ENCODE assay signal across 24 mouse cellular contexts in genomic region chr7:31086175-31086755, GRCm38 (mm10). TPM values are rescaled to one million over a fixed set of nuclear protein-coding genes. Genes with fewer than 3 reads are reported as not detected.
DNase-seq lines count a peak whose midpoint lies in the region; TF ChIP-seq lines count a peak whose summit lies in the region.
"Had no signal": no experiment of that assay in that cellular context is flagged by ENCODE, and none has a peak within 500 bp of the region (broad histone marks: within the 10 kb centered on the region; RNA-seq: fewer than 3 reads in every experiment).

No protein-coding gene starts in this region.

- no peaks in the 10 kb centered on the region for H3K36me3 ChIP-seq in embryonic facial prominence, embryonic 10.5 days (replicated peaks)
- H3K36me3 ChIP-seq: heart, embryonic 12.5 days; liver, embryonic 12.5 days; midbrain, embryonic 13.5 days had no signal

- no peak for TF ChIP-seq CTCF in layer of hippocampus, adult 2 months (conservative IDR thresholded peaks at IDR 0.05)
- TF ChIP-seq CTCF in olfactory bulb, adult 2 months (IDR thresholded peaks at IDR 0.05; ENCODE audit: insufficient read depth, low read depth, low read length): no peak

- H3K27ac ChIP-seq in layer of hippocampus, adult 2 months: peak overlapping the region; percentile 90
- peak overlapping the region; percentile 36 for H3K27ac ChIP-seq in embryonic facial prominence, embryonic 10.5 days (replicated peaks)
- peak overlapping the region; percentile 53 for H3K27ac ChIP-seq in olfactory bulb, adult 2 months (ENCODE audit: insufficient read depth, low read depth, low read length)
- H3K27ac ChIP-seq: midbrain, embryonic 13.5 days had no signal

- no peaks in the 10 kb centered on the region for H3K27me3 ChIP-seq in embryonic facial prominence, embryonic 10.5 days (replicated peaks; ENCODE audit: low read depth, poor library complexity, severe bottlenecking)
- H3K27me3 ChIP-seq: heart, embryonic 12.5 days; liver, embryonic 12.5 days; midbrain, embryonic 13.5 days; Patski had no signal

- no peaks in the 10 kb centered on the region for H3K9me3 ChIP-seq in embryonic facial prominence, embryonic 10.5 days
- H3K9me3 ChIP-seq: heart, embryonic 12.5 days; liver, embryonic 12.5 days had no signal

- no peak overlapping the region for H3K4me3 ChIP-seq in layer of hippocampus, adult 2 months
- no peak overlapping the region for H3K4me3 ChIP-seq in embryonic facial prominence, embryonic 10.5 days
- H3K4me3 ChIP-seq in olfactory bulb, adult 2 months (ENCODE audit: insufficient read depth, low read depth, low read length): no peak overlapping the region
- H3K4me3 ChIP-seq: heart, embryonic 12.5 days; liver, embryonic 12.5 days; midbrain, embryonic 13.5 days; myocyte had no signal

- no peak for DNase-seq in layer of hippocampus, adult 2 months (ENCODE audit: low spot score in 2 of 2)
- DNase-seq in layer of hippocampus, adult 18-20 months (ENCODE audit: low spot score in 2 of 2): no peak
- no peak for DNase-seq in embryonic facial prominence, embryonic 10.5 days (ENCODE audit: low spot score)
- DNase-seq in induced T-regulatory cell, adult 2 months (ENCODE audit: low read depth): peak; percentile 53
- DNase-seq in lung, postnatal 14 days: no peak
- no peak for DNase-seq in urinary bladder, postnatal 14 days (ENCODE audit: low spot score)
- no peak for DNase-seq in gastrocnemius, postnatal 4 days (ENCODE audit: low spot score in 2 of 2)
- DNase-seq: adrenal gland, postnatal 14 days; cerebellum, postnatal 14 days; embryo, embryonic 11 days; kidney, adult 11 months; lung, adult 2 months; lung, postnatal 36 days; retina, postnatal 1 day; thymus, adult 18-20 months had no signal

- no peak for TF ChIP-seq POLR2A in olfactory bulb, adult 2 months (IDR thresholded peaks at IDR 0.05; ENCODE audit: insufficient read depth, low read depth, low read length)

- WGBS in embryonic facial prominence, embryonic 10.5 days: 92% methylated on average over 9 of the region's 9 CpGs
- 91% methylated on average over 9 of the region's 9 CpGs for WGBS in olfactory bulb, adult 2 months

- peaks cover 40% of the 10 kb centered on the region for H3K4me1 ChIP-seq in embryonic facial prominence, embryonic 10.5 days
- peaks cover 22% of the 10 kb centered on the region for H3K4me1 ChIP-seq in olfactory bulb, adult 2 months (ENCODE audit: control insufficient read depth, insufficient read depth, low read length)

RNA-seq across cellular contexts. Expression of gene Fxyd3, which starts 9.8 kb away (rescaled TPM):
- total RNA-seq in layer of hippocampus, adult 2 months (2021): 1 to 10 TPM in 1 of 2 experiments, not detected in 1; 1.7 TPM
- under 1 TPM; 0.58 to 0.92 TPM for total RNA-seq in layer of hippocampus, adult 18-20 months (2021)
- 7.5 and 8.8 TPM in 2 replicates for polyA plus RNA-seq in embryonic facial prominence, embryonic 10.5 days (2016; fragmentation: Nextera tagmentation; extraction: Ambion mirVana)
- polyA plus RNA-seq in olfactory bulb, adult 2 months (2012; ENCODE audit: insufficient read depth, insufficient read length, low replicate concordance, missing spikeins): not detected in 2 replicates
- 1 to 10 TPM; 2.7 to 4.9 TPM for total RNA-seq in gastrocnemius, postnatal 4 days (2021)
- total RNA-seq: hindbrain, postnatal 0 days had no signal
- polyA plus RNA-seq: forebrain, embryonic 14.5 days; Patski had no signal

RNA-seq across cellular contexts. Expression of gene Lgi4, which starts 27.1 kb away (rescaled TPM):
- total RNA-seq in layer of hippocampus, adult 2 months (2021): 10 to 100 TPM; 37.9 to 41.9 TPM
- total RNA-seq in layer of hippocampus, adult 18-20 months (2021): 10 to 100 TPM; 37.9 to 40.4 TPM
- polyA plus RNA-seq in embryonic facial prominence, embryonic 10.5 days (2016; fragmentation: Nextera tagmentation; extraction: Ambion mirVana): 2.5 and 2.8 TPM in 2 replicates
- polyA plus RNA-seq in olfactory bulb, adult 2 months (2012; ENCODE audit: insufficient read depth, insufficient read length, low replicate concordance, missing spikeins): not detected in 2 replicates
- 1 to 10 TPM; 7.9 to 9.6 TPM for total RNA-seq in gastrocnemius, postnatal 4 days (2021)
- polyA plus RNA-seq: myocyte had no signal

RNA-seq across cellular contexts. Expression of gene Hpn, which starts 28.8 kb away (rescaled TPM):
- total RNA-seq in layer of hippocampus, adult 2 months (2021): 1 to 10 TPM; 2.9 to 7.1 TPM
- total RNA-seq in layer of hippocampus, adult 18-20 months (2021): 1 to 10 TPM; 4.3 to 7.0 TPM
- polyA plus RNA-seq in embryonic facial prominence, embryonic 10.5 days (2016; fragmentation: Nextera tagmentation; extraction: Ambion mirVana): 4.0 and 4.3 TPM in 2 replicates
- polyA plus RNA-seq in olfactory bulb, adult 2 months (2012; ENCODE audit: insufficient read depth, insufficient read length, low replicate concordance, missing spikeins): not detected in 2 replicates
- total RNA-seq in gastrocnemius, postnatal 4 days (2021): 1 to 10 TPM; 3.9 to 4.2 TPM
- total RNA-seq: hindbrain, postnatal 0 days had no signal
- polyA plus RNA-seq: forebrain, embryonic 14.5 days; myocyte had no signal

RNA-seq across cellular contexts. Expression of gene Fxyd1, which starts 29.3 kb away (rescaled TPM):
- total RNA-seq in layer of hippocampus, adult 2 months (2021): 100 to 1,000 TPM in 1 of 2 experiments, 10 to 100 TPM in 1; 90.9 to 114 TPM
- 100 to 1,000 TPM; 113 to 114 TPM for total RNA-seq in layer of hippocampus, adult 18-20 months (2021)
- 9.8 and 12.2 TPM in 2 replicates for polyA plus RNA-seq in embryonic facial prominence, embryonic 10.5 days (2016; fragmentation: Nextera tagmentation; extraction: Ambion mirVana)
- not detected in 2 replicates for polyA plus RNA-seq in olfactory bulb, adult 2 months (2012; ENCODE audit: insufficient read depth, insufficient read length, low replicate concordance, missing spikeins)
- total RNA-seq in gastrocnemius, postnatal 4 days (2021): 100 to 1,000 TPM; 587 to 732 TPM
- total RNA-seq: ES-E14 had no signal
- polyA plus RNA-seq: Patski had no signal

RNA-seq across cellular contexts. Expression of gene Fxyd7, which starts 35.0 kb away (rescaled TPM):
- 100 to 1,000 TPM; 117 to 121 TPM for total RNA-seq in layer of hippocampus, adult 2 months (2021)
- 100 to 1,000 TPM in 1 of 2 experiments, 10 to 100 TPM in 1; 87.4 to 103 TPM for total RNA-seq in layer of hippocampus, adult 18-20 months (2021)
- polyA plus RNA-seq in embryonic facial prominence, embryonic 10.5 days (2016; fragmentation: Nextera tagmentation; extraction: Ambion mirVana): 0.55 and 3.1 TPM in 2 replicates
- not detected in 2 replicates for polyA plus RNA-seq in olfactory bulb, adult 2 months (2012; ENCODE audit: insufficient read depth, insufficient read length, low replicate concordance, missing spikeins)
- 1 to 10 TPM; 2.3 to 3.8 TPM for total RNA-seq in gastrocnemius, postnatal 4 days (2021)
- total RNA-seq: ES-E14 had no signal
- polyA plus RNA-seq: myocyte, Patski had no signal

Comparison
In these comparisons a context has a peak if more than half of its experiments do, and no peak if none do; other contexts are left out.
1. H3K27ac ChIP-seq: peak in every context shown above with its lines; median percentile 90 in layer of hippocampus, adult 2 months; 53 in olfactory bulb, adult 2 months; 36 in embryonic facial prominence, embryonic 10.5 days.